Mouse (Mus musculus) CH12.LX (cell line): Measurements from ENCODE around the gene Ly6g6c.

Experiments used
- CTCF ChIP-seq, 2 experiments: IDR thresholded peaks in 1 of 2; conservative IDR thresholded peaks in 1 of 2; 2 replicates each; pipeline ENCODE4 v1.5.1; 2011 to 2012; ENCODE audit warnings: low read depth in 2 of 2, low read length in 2 of 2, improper control_type of control experiment in 1 of 2, inconsistent platforms in 1 of 2, mild to moderate bottlenecking in 1 of 2, moderate library complexity in 1 of 2
- EP300 ChIP-seq: IDR thresholded peaks from 2 replicates; pipeline ENCODE4 v1.6.1; 2011; ENCODE audit warnings: low read length, improper control_type of control experiment
- MAFK ChIP-seq: IDR thresholded peaks from 2 replicates; pipeline ENCODE4 v1.6.1; 2011; ENCODE audit warnings: low read length, improper control_type of control experiment; ENCODE audit not compliant: insufficient replicate concordance
- MAX ChIP-seq: IDR thresholded peaks from 2 replicates; pipeline ENCODE4 v1.6.1; 2011; ENCODE audit warnings: low read length, improper control_type of control experiment
- POLR2A ChIP-seq: IDR thresholded peaks from 2 replicates; pipeline ENCODE4 v1.6.1; 2011; ENCODE audit warnings: low read depth, mild to moderate bottlenecking, improper control_type of control experiment, low read length
- TCF12 ChIP-seq: IDR thresholded peaks from 2 replicates; pipeline ENCODE4 v1.6.1; 2014; ENCODE audit warnings: low read depth, mild to moderate bottlenecking, inconsistent platforms, low read length, improper control_type of control experiment
- USF1 ChIP-seq: IDR thresholded peaks from 2 replicates; pipeline ENCODE4 v1.6.1; 2014; ENCODE audit warnings: low read depth, mild to moderate bottlenecking, inconsistent platforms, low read length, improper control_type of control experiment
- ZC3H11A ChIP-seq: IDR thresholded peaks from 2 replicates; pipeline ENCODE4 v1.6.1; 2012; ENCODE audit warnings: low read depth, mild to moderate bottlenecking, inconsistent platforms, low read length, improper control_type of control experiment

GRCm38 (mm10) chr17:35060737-35061297 is 4.4 kb upstream of the Ly6g6c start:
- TF ChIP-seq USF1 (no peak), TCF12 (no peak), MAFK (no peak), CTCF (conservative IDR thresholded peaks at IDR 0.05 in 1 of 2, IDR thresholded peaks at IDR 0.05 in 1 of 2; ENCODE audit: low read depth in 2 of 2, low read length in 2 of 2) (no peak), ZC3H11A (no peak), EP300 (no peak), MAX (no peak), POLR2A (no peak)
